Mouse (Mus musculus): ENCODE results near the gene Ip6k2. TPM values are rescaled to one million over a fixed set of nuclear protein-coding genes. Genes with fewer than 3 reads are reported as not detected.

Ip6k2 gene
- polyA plus RNA-seq, 2 experiments: 119 to 265 TPM

DNA sequence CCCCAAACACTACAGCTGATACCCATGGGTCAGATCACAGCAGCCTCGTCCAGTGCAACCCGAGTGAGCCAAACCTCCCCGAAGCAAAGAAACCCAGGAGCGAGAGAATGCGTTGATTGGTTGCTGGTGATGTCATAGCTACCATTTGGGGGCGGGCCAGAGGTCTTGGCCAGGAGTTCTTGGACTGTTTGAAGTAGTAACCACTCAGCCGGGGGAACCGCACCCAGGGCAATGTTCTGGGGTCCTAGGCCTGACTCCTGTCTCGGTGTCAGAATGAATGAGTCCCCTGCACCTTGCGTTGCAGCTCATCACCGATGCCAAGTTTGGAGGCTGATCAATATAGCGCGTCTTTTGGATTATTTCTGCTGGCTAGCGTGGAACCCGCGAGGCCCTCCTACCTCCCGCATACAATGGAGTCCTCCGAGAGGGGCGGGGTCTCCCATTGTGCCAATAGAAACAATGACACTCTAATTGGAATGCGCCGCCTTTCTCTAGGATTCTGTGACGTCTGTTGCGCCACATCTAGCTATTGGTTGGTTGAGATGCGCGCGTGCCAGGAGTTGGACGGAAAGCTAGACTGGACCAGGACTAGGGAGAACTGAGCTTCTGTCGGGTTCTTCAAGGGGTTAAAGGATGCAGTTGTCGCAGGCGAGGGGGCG, 41.3 kb downstream of the Ip6k2 start:
- TF ChIP-seq POLR2A (IDR thresholded peaks at IDR 0.05; ENCODE audit: borderline replicate concordance, extremely low read depth, insufficient read depth, insufficient read length): no peak
- Histone ChIP-seq H3K4me2 (replicated peaks; ENCODE audit: low read depth, low read length, severe bottlenecking) (no peak overlapping the region), H3K36me3 (ENCODE audit: control insufficient read depth, insufficient read depth, low read length) (no peaks in the 10 kb centered on the region), H3K27me3 (ENCODE audit: control insufficient read depth, insufficient read depth, low read length) (peaks cover 69% of the 10 kb centered on the region), H3K27ac (replicated peaks; ENCODE audit: low read depth, low read length) (no peak overlapping the region), H3K4me3 (replicated peaks; ENCODE audit: low read length) (no peak overlapping the region), H3K9ac (ENCODE audit: low read depth, low read length, severe bottlenecking) (no peak overlapping the region), H3K9me3 (ENCODE audit: control insufficient read depth, low read length) (no peaks in the 10 kb centered on the region), H3K4me1 (ENCODE audit: control insufficient read depth, insufficient read depth, low read length) (peaks cover 4% of the 10 kb centered on the region)
- DNase-seq (ENCODE audit: low spot score): no peak
- ATAC-seq (ENCODE audit: low FRiP score, low read depth): no peak
- WGBS: 2% methylated on average over 31 of the region's 31 CpGs

DNA sequence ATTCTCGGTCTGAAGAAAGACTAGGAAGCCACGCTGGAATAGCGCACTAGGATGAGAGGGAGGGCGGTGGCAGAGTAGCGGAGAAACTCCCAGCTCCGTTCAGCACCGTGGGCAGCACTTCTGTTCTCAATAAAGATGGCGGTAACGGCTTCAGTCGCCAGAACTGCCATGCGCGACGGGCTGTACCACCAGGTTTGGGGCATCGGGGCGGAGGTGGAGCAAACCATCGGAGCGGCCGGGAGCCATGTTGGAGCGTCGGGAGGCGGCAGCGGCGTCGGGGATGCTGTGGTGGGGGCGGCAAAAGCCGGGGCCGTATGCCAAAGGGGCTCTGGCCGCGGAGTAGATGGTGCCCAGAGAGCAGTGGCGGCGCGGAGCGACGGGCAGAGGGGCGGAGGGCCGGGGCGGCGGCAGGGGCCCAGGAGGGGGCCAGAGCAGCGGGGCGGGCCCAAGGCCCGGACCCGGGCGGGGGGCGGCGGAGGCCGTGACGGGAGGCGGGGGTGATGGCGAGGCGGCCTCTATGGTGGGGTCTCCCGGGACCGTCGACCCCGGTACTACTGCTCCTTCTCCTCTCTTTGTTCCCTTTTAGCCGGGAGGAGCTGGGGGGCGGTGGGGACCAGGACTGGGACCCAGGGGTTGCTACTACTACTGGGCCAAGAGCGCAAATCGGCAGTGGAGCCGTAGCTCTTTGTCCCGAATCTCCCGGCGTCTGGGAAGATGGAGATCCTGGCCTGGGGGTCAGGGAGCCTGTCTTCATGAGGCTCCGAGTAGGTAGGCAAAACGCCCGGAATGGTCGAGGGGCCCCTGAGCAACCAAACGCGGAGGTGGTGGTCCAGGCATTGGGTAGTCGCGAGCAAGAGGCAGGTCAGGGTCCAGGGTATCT, 42.5 kb downstream of the Ip6k2 start, which contains the start of gene Celsr3:
Celsr3 (plus strand) TSS at position 501 of the 880 bp plus-strand sequence.
- WGBS: 3% methylated on average over 52 of the region's 70 CpGs
- no peak within 1 kb of the TSS for H3K27ac ChIP-seq (replicated peaks; ENCODE audit: low read depth, low read length)
- H3K9me3 ChIP-seq (ENCODE audit: control insufficient read depth, low read length): no peaks in the 10 kb centered on the region
- DNase-seq (ENCODE audit: low spot score): peak; percentile 85
- H3K4me3 ChIP-seq (replicated peaks; ENCODE audit: low read length): peak within 1 kb of the TSS; percentile 40
- H3K4me2 ChIP-seq (replicated peaks; ENCODE audit: low read depth, low read length, severe bottlenecking): peak within 1 kb of the TSS; percentile 75
- H3K9ac ChIP-seq (ENCODE audit: low read depth, low read length, severe bottlenecking): no peak within 1 kb of the TSS
- peaks cover 81% of the 10 kb centered on the region for H3K27me3 ChIP-seq (ENCODE audit: control insufficient read depth, insufficient read depth, low read length)
- no peak for TF ChIP-seq POLR2A (IDR thresholded peaks at IDR 0.05; ENCODE audit: borderline replicate concordance, extremely low read depth, insufficient read depth, insufficient read length)
- peak; percentile 28; the same call in 1 of the 2 replicates for ATAC-seq (ENCODE audit: low FRiP score, low read depth)
- H3K36me3 ChIP-seq (ENCODE audit: control insufficient read depth, insufficient read depth, low read length): no peaks in the 10 kb centered on the region
- peaks cover 4% of the 10 kb centered on the region for H3K4me1 ChIP-seq (ENCODE audit: control insufficient read depth, insufficient read depth, low read length)

DNA sequence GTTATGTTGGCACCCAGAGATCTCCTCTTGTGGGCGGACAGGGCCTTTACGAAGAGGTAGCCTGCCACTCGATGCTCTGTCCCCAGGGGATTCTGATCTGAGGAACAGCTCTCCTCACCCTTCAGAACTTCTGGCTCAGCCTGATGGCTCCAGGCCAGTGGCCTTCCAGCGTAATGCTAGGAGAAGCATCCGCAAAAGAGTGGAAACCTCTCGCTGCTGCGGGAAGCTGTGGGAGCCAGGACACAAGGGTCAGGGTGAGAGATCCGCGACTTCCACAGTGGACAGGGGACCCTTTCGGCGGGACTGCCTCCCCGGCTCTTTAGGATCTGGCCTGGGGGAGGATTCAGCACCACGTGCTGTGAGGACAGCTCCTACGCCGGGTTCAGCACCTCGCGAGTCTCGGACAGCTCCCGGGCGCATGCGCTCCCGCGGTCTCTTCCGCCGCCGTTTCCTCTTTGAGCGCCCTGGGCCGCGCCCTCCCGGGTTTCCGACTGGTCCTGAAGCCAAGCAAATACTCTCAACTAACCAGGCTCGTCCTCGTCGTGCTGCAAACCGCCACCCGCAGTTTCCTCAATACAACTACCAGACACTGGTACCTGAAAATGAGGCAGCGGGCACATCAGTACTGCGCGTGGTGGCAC, 43.2 kb downstream of the Ip6k2 start:
- 4% methylated on average over 38 of the region's 39 CpGs for WGBS
- DNase-seq (ENCODE audit: low spot score) (peak; percentile 25), ATAC-seq (ENCODE audit: low FRiP score, low read depth) (peak; percentile 61; the same call in 1 of the 2 replicates)
- H3K36me3 ChIP-seq (ENCODE audit: control insufficient read depth, insufficient read depth, low read length): no peaks in the 10 kb centered on the region
- H3K4me2 ChIP-seq (replicated peaks; ENCODE audit: low read depth, low read length, severe bottlenecking): peak overlapping the region; percentile 75
- H3K27me3 ChIP-seq (ENCODE audit: control insufficient read depth, insufficient read depth, low read length): peaks cover 88% of the 10 kb centered on the region
- no peaks in the 10 kb centered on the region for H3K9me3 ChIP-seq (ENCODE audit: control insufficient read depth, low read length)
- TF ChIP-seq POLR2A (IDR thresholded peaks at IDR 0.05; ENCODE audit: borderline replicate concordance, extremely low read depth, insufficient read depth, insufficient read length): no peak
- H3K4me1 ChIP-seq (ENCODE audit: control insufficient read depth, insufficient read depth, low read length): peaks cover 9% of the 10 kb centered on the region
- H3K4me3 ChIP-seq (replicated peaks; ENCODE audit: low read length): peak overlapping the region; percentile 40
- H3K9ac ChIP-seq (ENCODE audit: low read depth, low read length, severe bottlenecking): no peak overlapping the region
- no peak overlapping the region for H3K27ac ChIP-seq (replicated peaks; ENCODE audit: low read depth, low read length)

DNA sequence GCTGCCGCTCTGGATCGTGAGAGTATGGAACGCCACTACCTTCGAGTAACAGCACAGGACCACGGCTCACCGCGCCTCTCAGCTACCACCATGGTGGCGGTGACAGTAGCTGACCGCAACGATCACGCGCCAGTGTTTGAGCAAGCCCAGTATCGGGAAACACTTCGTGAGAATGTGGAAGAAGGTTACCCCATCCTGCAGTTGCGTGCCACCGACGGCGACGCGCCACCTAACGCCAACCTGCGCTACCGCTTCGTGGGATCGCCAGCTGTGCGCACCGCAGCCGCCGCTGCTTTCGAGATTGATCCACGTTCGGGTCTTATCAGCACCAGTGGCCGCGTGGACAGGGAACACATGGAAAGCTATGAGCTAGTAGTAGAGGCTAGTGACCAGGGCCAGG, 43.9 kb downstream of the Ip6k2 start:
- DNase-seq (ENCODE audit: low spot score) (no peak), ATAC-seq (ENCODE audit: low FRiP score, low read depth) (no peak)
- Histone ChIP-seq H3K4me3 (replicated peaks; ENCODE audit: low read length) (peak overlapping the region; percentile 40), H3K27me3 (ENCODE audit: control insufficient read depth, insufficient read depth, low read length) (peaks cover 93% of the 10 kb centered on the region), H3K9ac (ENCODE audit: low read depth, low read length, severe bottlenecking) (no peak overlapping the region), H3K9me3 (ENCODE audit: control insufficient read depth, low read length) (no peaks in the 10 kb centered on the region), H3K4me2 (replicated peaks; ENCODE audit: low read depth, low read length, severe bottlenecking) (peak overlapping the region; percentile 75), H3K27ac (replicated peaks; ENCODE audit: low read depth, low read length) (no peak overlapping the region), H3K36me3 (ENCODE audit: control insufficient read depth, insufficient read depth, low read length) (no peaks in the 10 kb centered on the region), H3K4me1 (ENCODE audit: control insufficient read depth, insufficient read depth, low read length) (peaks cover 12% of the 10 kb centered on the region)
- 11% methylated on average over 34 of the region's 34 CpGs for whole genome bisulfite sequencing
- TF ChIP-seq POLR2A (IDR thresholded peaks at IDR 0.05; ENCODE audit: borderline replicate concordance, extremely low read depth, insufficient read depth, insufficient read length): no peak

DNA sequence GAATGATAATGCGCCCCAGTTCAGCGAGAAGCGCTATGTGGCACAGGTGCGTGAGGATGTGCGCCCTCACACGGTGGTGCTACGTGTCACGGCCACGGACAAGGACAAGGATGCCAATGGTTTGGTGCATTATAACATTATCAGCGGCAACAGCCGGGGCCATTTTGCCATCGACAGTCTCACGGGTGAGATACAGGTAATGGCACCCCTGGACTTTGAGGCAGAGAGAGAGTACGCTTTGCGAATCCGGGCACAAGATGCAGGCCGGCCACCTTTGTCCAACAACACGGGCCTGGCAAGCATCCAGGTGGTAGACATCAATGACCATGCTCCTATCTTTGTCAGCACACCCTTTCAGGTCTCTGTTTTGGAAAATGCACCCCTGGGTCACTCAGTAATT, 44.3 kb downstream of the Ip6k2 start:
- Histone ChIP-seq H3K9me3 (ENCODE audit: control insufficient read depth, low read length) (no peaks in the 10 kb centered on the region), H3K4me2 (replicated peaks; ENCODE audit: low read depth, low read length, severe bottlenecking) (no peak overlapping the region), H3K27me3 (ENCODE audit: control insufficient read depth, insufficient read depth, low read length) (peaks cover 97% of the 10 kb centered on the region), H3K9ac (ENCODE audit: low read depth, low read length, severe bottlenecking) (no peak overlapping the region), H3K36me3 (ENCODE audit: control insufficient read depth, insufficient read depth, low read length) (no peaks in the 10 kb centered on the region), H3K27ac (replicated peaks; ENCODE audit: low read depth, low read length) (no peak overlapping the region), H3K4me1 (ENCODE audit: control insufficient read depth, insufficient read depth, low read length) (peaks cover 12% of the 10 kb centered on the region), H3K4me3 (replicated peaks; ENCODE audit: low read length) (no peak overlapping the region)
- 60% methylated on average over 18 of the region's 18 CpGs for WGBS
- TF ChIP-seq POLR2A (IDR thresholded peaks at IDR 0.05; ENCODE audit: borderline replicate concordance, extremely low read depth, insufficient read depth, insufficient read length): no peak
- DNase-seq (ENCODE audit: low spot score): no peak
- no peak for ATAC-seq (ENCODE audit: low FRiP score, low read depth)
